Mouse (Mus musculus) limb, embryonic 13.5 days (tissue): ENCODE measurements at regions not wholly inside any gene's neighbourhood (a gene's known extent, or its start where the extent isn't known, plus 50 kb on each side); places are given as distances from the start of the nearest gene placed in this dataset.

Experiments used
- ATAC-seq: fragments of 200-750 bp; cut with Nextera tagmentation; 2 replicates; pipeline ENCODE4 v1.8.0; 2017; ENCODE audit warnings: low read depth, moderate number of reproducible peaks, moderate TSS enrichment; ENCODE audit not compliant: low FRiP score
- H3K27ac ChIP-seq: fragments of 300-500 bp; sonication (generic); 2 replicates; pipeline ENCODE4 v1.5.1; 2015; ENCODE audit warnings: inconsistent platforms, mild to moderate bottlenecking, moderate library complexity
- H3K27me3 ChIP-seq: fragments of 300-500 bp; sonication (generic); 2 replicates; pipeline ENCODE4 v1.6.1; 2015; ENCODE audit warnings: mild to moderate bottlenecking, inconsistent platforms
- H3K36me3 ChIP-seq: fragments of 300-500 bp; sonication (generic); 2 replicates; pipeline ENCODE4 v1.6.1; 2015; ENCODE audit warnings: inconsistent platforms, mild to moderate bottlenecking, moderate library complexity
- H3K4me1 ChIP-seq: fragments of 300-500 bp; sonication (generic); 2 replicates; pipeline ENCODE4 v1.6.1; 2015; ENCODE audit warnings: inconsistent platforms
- H3K4me2 ChIP-seq: fragments of 300-500 bp; sonication (generic); replicated peaks from 2 replicates; pipeline ENCODE4 v1.6.1; 2015; ENCODE audit warnings: inconsistent platforms, mild to moderate bottlenecking, moderate library complexity
- H3K4me3 ChIP-seq: fragments of 300-500 bp; sonication (generic); 2 replicates; pipeline ENCODE4 v1.5.1; 2015; ENCODE audit warnings: moderate library complexity, mild to moderate bottlenecking, inconsistent platforms
- H3K9ac ChIP-seq: fragments of 300-500 bp; sonication (generic); 2 replicates; pipeline ENCODE4 v1.6.1; 2015; ENCODE audit warnings: mild to moderate bottlenecking, inconsistent platforms
- H3K9me3 ChIP-seq: fragments of 300-500 bp; sonication (generic); 2 replicates; pipeline ENCODE4 v1.6.1; 2016; ENCODE audit warnings: inconsistent platforms
- WGBS: fragments of 180-500 bp; shearing (Covaris S2); methylation state at CpG from one replicate; pipeline ENCODE4 v1.1.7; 2015; 5-methylcytosine and 5-hydroxymethylcytosine counted together

DNA sequence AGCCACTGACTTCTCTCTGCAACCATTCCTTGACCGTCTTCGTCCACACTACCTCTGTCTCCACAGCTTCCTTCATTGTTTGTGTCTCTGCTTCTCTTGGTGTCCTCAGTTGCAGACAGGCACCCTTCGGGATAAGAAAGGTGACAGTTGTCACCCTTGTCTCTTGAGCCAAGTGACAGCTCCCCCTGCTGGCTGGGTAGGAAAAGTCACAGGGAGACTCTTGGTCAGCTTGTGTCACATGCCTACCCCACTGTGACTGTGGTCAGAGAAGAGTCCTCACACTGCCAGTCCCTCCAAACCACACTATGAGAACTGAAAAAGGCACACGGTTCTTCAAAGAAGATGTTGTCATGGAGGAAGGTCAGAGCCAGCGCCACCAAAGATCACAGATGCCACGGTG lies 109.6 kb downstream of the 1810010D01Rik start:
- ATAC-seq, result no peak
- H3K9me3 ChIP-seq, result no peaks in the 10 kb centered on the region
- no peak overlapping the region for H3K27ac ChIP-seq
- 87% methylated on average over 6 of the region's 6 CpGs for WGBS
- H3K36me3 ChIP-seq, result no peaks in the 10 kb centered on the region
- no peak overlapping the region for H3K9ac ChIP-seq
- no peak overlapping the region for H3K4me2 ChIP-seq
- no peaks in the 10 kb centered on the region for H3K27me3 ChIP-seq
- H3K4me3 ChIP-seq, result no peak overlapping the region
- peaks cover 28% of the 10 kb centered on the region for H3K4me1 ChIP-seq

GRCm38 (mm10) chr7:145094134-145094526 lies 113.8 kb downstream of the 1810010D01Rik start:
- Histone ChIP-seq H3K9ac (no peak overlapping the region), H3K27me3 (no peaks in the 10 kb centered on the region), H3K9me3 (no peaks in the 10 kb centered on the region), H3K4me1 (peaks cover 15% of the 10 kb centered on the region), H3K4me2 (no peak overlapping the region), H3K27ac (no peak overlapping the region), H3K36me3 (no peaks in the 10 kb centered on the region), H3K4me3 (no peak overlapping the region)
- ATAC-seq, result no peak
- WGBS, result 58% methylated on average over 7 of the region's 7 CpGs

DNA sequence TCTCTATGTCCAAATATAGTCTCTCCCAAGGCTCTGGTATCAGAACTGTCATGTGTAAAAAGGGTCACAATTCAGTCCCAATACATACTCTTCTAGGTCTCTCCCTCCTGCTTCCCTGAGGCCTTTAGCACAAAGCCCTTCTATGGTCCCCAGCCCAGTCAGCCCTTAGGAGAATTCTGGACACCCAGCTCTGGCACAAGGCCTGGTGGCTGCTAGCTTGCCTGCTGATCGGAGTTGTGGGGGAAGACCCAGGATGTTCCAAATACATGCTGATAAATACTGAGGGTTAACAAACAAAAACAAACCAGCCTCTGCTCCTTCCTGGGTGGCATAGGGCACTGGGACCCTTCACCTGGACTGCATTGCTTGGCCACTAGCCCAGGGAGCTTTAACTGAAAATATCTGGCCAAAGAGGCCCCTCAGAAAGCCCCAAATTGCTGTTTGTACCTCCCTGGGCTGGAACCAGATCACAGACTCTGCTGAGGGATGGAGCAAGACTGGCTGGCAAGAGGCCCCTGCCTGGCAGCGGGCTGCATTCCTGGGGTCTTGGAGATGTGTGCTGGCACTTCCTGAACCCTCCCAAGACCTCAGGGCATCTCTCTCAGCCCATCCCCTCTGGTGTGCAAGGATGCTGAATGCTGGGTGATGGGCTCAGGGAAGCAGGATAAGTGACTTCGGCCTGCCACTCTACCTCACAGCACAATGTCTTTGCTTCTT lies 114.3 kb downstream of the 1810010D01Rik start:
- H3K4me2 ChIP-seq, result no peak overlapping the region
- H3K9me3 ChIP-seq, result no peaks in the 10 kb centered on the region
- H3K27ac ChIP-seq, result no peak overlapping the region
- H3K36me3 ChIP-seq, result no peaks in the 10 kb centered on the region
- ATAC-seq, result no peak
- H3K9ac ChIP-seq, result no peak overlapping the region
- no peak overlapping the region for H3K4me3 ChIP-seq
- WGBS, result 82% methylated on average over 3 of the region's 3 CpGs
- peaks cover 15% of the 10 kb centered on the region for H3K4me1 ChIP-seq
- no peaks in the 10 kb centered on the region for H3K27me3 ChIP-seq

- H3K4me3 ChIP-seq, result no peak overlapping the region
- WGBS, result 75% methylated on average over 6 of the region's 6 CpGs
- no peaks in the 10 kb centered on the region for H3K9me3 ChIP-seq
- H3K27me3 ChIP-seq, result no peaks in the 10 kb centered on the region
- no peak overlapping the region for H3K27ac ChIP-seq
- no peak overlapping the region for H3K9ac ChIP-seq
- H3K36me3 ChIP-seq, result no peaks in the 10 kb centered on the region
- no peak overlapping the region for H3K4me2 ChIP-seq
- no peak for ATAC-seq
- H3K4me1 ChIP-seq, result peaks cover 15% of the 10 kb centered on the region
Observed at GRCm38 (mm10) chr7:145092392-145093176, 115.3 kb downstream of the 1810010D01Rik start.

DNA sequence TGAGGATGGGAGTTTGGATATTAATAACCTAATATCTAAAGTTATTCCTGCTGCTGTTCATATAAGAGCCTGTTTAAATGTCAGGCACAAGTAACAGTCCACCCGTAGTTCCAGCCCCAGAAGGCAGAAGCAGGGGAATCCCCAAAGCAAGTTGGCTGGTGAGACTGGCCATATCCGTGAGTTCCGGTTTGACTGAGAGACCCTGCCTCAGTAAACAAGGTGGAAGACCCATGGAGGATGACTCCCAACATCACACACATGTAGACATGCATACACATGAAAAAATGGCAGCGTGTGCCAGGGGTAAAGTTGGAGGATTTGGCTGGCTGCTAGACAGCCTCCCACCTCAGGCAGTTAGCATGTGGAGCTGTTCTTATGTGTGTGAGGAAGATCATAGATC lies 117.1 kb downstream of the 1810010D01Rik start:
- no peak for ATAC-seq

GRCm38 (mm10) chr7:145089315-145089721 lies 118.6 kb downstream of the 1810010D01Rik start:
- Histone ChIP-seq H3K4me3 (no peak overlapping the region), H3K36me3 (no peaks in the 10 kb centered on the region), H3K27me3 (no peaks in the 10 kb centered on the region), H3K9me3 (peaks cover 8% of the 10 kb centered on the region), H3K27ac (no peak overlapping the region), H3K4me1 (peaks cover 11% of the 10 kb centered on the region), H3K4me2 (no peak overlapping the region), H3K9ac (no peak overlapping the region)
- ATAC-seq, result no peak
- 80% methylated on average over 3 of the region's 3 CpGs for WGBS

More for the DNA sequence above, 117.1 kb downstream of the 1810010D01Rik start:
- no peaks in the 10 kb centered on the region for H3K9me3 ChIP-seq
- H3K9ac ChIP-seq, result no peak overlapping the region
- 87% methylated on average over 4 of the region's 4 CpGs for WGBS
- H3K4me3 ChIP-seq, result no peak overlapping the region
- H3K36me3 ChIP-seq, result no peaks in the 10 kb centered on the region
- H3K27ac ChIP-seq, result no peak overlapping the region
- peaks cover 15% of the 10 kb centered on the region for H3K4me1 ChIP-seq
- H3K27me3 ChIP-seq, result no peaks in the 10 kb centered on the region
- H3K4me2 ChIP-seq, result no peak overlapping the region

- Histone ChIP-seq H3K36me3 (no peaks in the 10 kb centered on the region), H3K27ac (no peak overlapping the region), H3K4me3 (no peak overlapping the region), H3K4me2 (no peak overlapping the region), H3K4me1 (peaks cover 4% of the 10 kb centered on the region), H3K9me3 (peaks cover 9% of the 10 kb centered on the region), H3K9ac (no peak overlapping the region), H3K27me3 (no peaks in the 10 kb centered on the region)
- 86% methylated on average over 3 of the region's 3 CpGs for WGBS
- no peak for ATAC-seq
Observed at GRCm38 (mm10) chr7:145088655-145089054, 119.3 kb downstream of the 1810010D01Rik start.

GRCm38 (mm10) chr7:145087790-145088189 lies 120.1 kb downstream of the 1810010D01Rik start:
- WGBS, result 73% methylated on average over 5 of the region's 5 CpGs
- Histone ChIP-seq H3K27ac (no peak overlapping the region), H3K9me3 (peaks cover 9% of the 10 kb centered on the region), H3K4me2 (no peak overlapping the region), H3K4me3 (no peak overlapping the region), H3K4me1 (no peaks in the 10 kb centered on the region), H3K9ac (no peak overlapping the region), H3K27me3 (no peaks in the 10 kb centered on the region), H3K36me3 (no peaks in the 10 kb centered on the region)
- no peak for ATAC-seq

- H3K9me3 ChIP-seq, result peaks cover 9% of the 10 kb centered on the region
- H3K4me1 ChIP-seq, result peaks cover 10% of the 10 kb centered on the region; the same call in 1 of the 2 replicates
- H3K27ac ChIP-seq, result no peak overlapping the region
- no peak overlapping the region for H3K9ac ChIP-seq
- H3K4me2 ChIP-seq, result no peak overlapping the region
- H3K4me3 ChIP-seq, result no peak overlapping the region
- no peaks in the 10 kb centered on the region for H3K27me3 ChIP-seq
- WGBS, result 75% methylated on average over 9 of the region's 9 CpGs
- ATAC-seq, result no peak
- no peaks in the 10 kb centered on the region for H3K36me3 ChIP-seq
Observed at GRCm38 (mm10) chr7:145082917-145083752, 124.8 kb downstream of the 1810010D01Rik start.

DNA sequence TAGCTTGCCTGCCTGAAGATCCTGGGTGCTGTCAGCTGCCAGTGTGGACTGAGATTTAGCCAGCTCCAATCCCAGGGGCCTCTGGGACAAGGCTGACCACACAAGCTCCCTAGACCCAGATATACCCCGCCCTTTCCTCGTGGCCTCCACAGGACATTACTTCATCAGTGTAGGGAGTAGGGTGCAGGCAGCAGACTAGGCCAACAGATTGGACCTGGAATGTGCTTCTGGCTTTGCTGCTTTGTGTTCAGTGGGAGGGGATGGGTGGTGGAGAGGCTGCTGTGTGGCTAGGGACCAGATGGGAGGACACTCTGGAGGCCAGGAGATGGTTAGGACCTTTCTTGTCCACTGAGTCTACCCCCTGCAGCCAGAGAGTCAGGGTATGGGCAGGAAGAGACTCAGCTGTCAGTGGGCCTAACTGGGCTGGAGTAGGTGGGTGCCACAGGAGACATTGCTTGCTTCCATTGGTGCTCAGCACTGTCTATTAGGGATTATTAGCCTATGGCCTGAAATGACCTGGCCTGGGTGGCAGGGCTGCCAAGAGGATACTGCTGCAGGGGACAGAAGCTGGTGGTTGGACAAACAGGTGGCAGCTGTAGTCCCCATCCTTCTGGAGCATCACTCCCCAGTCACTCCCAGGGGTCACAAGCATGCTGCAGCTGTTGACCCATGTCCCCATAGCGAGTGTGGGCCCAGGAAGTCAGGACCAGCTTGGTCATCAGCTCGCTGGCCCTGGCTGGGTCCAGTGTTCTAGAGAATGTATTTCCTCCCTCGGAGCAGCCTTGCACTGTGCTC lies 132.5 kb upstream of the Ccnd1 start:
- H3K9ac ChIP-seq, result no peak overlapping the region
- H3K36me3 ChIP-seq, result no peaks in the 10 kb centered on the region
- H3K27ac ChIP-seq, result no peak overlapping the region
- no peaks in the 10 kb centered on the region for H3K9me3 ChIP-seq
- H3K4me3 ChIP-seq, result no peak overlapping the region
- H3K4me1 ChIP-seq, result no peaks in the 10 kb centered on the region
- no peaks in the 10 kb centered on the region for H3K27me3 ChIP-seq
- ATAC-seq, result no peak
- no peak overlapping the region for H3K4me2 ChIP-seq
- 85% methylated on average over 5 of the region's 5 CpGs for WGBS

- Histone ChIP-seq H3K4me3 (no peak overlapping the region), H3K9me3 (no peaks in the 10 kb centered on the region), H3K9ac (no peak overlapping the region), H3K27ac (no peak overlapping the region), H3K27me3 (no peaks in the 10 kb centered on the region), H3K4me1 (no peaks in the 10 kb centered on the region), H3K36me3 (no peaks in the 10 kb centered on the region), H3K4me2 (no peak overlapping the region)
- 65% methylated on average over 2 of the region's 2 CpGs for WGBS
- no peak for ATAC-seq
Observed at GRCm38 (mm10) chr7:145071533-145071932, 131.8 kb upstream of the Ccnd1 start.
